Mouse (Mus musculus): Measurements from ENCODE around the gene Emc9.

DNA sequence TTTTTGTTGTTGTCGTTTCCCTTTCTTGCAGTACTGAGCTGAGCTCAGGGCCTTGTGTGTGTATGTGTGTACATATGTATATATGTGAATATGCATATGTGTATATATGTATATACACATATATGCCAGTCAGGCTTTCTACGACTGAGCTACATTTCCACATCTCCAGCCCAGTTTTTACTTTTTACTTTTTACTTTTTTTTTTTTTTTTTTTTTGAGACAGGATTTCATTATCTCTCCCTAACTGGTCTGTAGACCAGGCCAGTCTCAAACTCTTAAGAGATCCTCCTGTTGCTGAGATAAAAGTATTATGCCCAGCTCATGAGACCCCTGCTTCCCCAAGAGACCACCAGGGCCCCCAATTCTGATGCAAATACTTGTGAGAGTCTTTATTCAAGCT lies 31.7 kb upstream of the Emc9 start:
- TF ChIP-seq POLR2A (IDR thresholded peaks at IDR 0.05; ENCODE audit: borderline replicate concordance, extremely low read depth, insufficient read depth, insufficient read length, poor library complexity, severe bottlenecking) (no peak), CTCF (IDR thresholded peaks at IDR 0.05; ENCODE audit: borderline replicate concordance, extremely low read depth, insufficient read depth, insufficient read length) (no peak)
